Mouse (Mus musculus): ENCODE data around the gene Olfr1416. TPM values are rescaled to one million over a fixed set of nuclear protein-coding genes. Genes with fewer than 3 reads are reported as not detected.

The Olfr1416 gene
- polyA plus RNA-seq, 1 experiment: not detected

DNA sequence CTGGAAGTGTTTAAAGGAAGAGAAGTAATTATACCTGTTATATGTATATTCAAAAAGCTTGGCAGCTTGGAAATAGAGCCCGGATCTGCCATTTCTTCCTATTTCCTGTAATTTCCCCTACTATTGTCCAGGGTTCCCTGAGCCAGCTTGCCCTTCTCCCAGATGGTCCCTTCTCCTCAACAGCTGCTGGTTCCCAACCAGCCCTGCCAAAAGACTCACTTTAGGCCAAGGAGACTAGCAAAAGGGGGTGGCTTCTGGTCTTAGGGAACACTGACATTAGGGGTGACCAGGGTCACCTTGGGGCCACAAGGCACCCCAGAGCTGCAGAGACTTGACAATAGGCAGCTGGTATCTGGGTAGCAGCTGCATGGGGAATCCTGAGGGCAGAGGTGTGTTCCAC, 49.9 kb downstream of the Olfr1416 start:
- no peak for DNase-seq (ENCODE audit: extremely low spot score in 1 of 2, low spot score in 1 of 2)

DNA sequence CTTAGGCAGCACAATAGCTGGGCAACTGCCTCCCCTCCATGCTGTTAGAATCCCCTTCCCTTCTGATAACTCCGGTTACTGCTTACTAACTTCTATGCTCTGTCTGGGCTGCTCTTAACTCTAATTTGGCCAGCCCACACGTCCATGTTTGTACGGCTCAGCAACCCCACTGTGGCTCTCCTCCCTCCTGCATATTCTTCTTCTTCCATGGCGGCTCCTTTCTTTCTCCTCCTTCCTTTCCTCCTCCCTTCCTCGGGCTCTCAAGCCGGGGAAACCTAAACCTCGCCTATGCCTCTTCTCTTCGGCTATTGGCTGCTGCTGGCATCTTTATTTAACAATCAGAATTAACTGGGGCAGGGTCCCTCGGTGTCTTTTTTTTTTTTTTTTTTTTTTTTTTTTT, 52.1 kb downstream of the Olfr1416 start:
- no peak for DNase-seq (ENCODE audit: extremely low spot score in 1 of 2, low spot score in 1 of 2)

DNA sequence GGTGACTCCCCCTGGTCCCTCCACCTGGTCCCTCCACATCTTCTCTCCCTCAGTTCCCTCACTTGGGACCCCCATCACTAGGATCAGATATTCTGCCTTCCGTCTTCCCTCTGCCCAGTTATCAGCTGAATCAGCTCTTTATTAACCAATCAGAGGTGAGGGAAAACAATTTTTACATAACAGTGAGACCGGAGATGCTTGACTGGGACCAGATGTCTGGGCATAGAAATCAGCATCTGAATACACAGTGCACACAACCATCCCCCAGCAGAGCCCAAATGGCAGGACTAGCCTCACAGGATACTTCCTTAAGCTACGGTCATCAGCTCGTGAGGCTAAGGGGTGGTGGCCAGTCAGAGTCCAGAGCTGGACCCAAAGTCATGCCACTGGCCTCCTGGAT, 52.8 kb downstream of the Olfr1416 start:
- no peak for DNase-seq (ENCODE audit: extremely low spot score in 1 of 2, low spot score in 1 of 2)

DNA sequence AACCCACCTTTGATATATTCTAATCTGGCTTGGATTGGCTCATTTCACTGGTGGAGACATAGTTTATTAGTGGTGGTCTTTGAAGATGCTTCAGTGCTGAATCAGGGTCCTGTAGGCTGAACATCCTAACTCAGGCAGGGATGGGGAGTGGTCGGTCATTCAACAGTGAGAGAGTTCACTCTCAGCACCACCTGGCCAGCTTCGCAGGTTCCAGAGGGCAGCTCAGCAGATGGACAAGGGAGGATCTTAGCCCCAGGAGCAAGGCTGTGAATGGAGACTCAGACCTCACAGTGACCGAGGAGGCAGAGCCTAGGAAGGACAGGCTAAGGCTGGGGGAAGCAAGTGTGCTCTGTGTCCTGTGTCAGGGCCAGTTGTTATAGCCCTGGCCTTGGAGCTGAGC, 53.5 kb downstream of the Olfr1416 start:
- DNase-seq (ENCODE audit: extremely low spot score in 1 of 2, low spot score in 1 of 2): no peak

DNA sequence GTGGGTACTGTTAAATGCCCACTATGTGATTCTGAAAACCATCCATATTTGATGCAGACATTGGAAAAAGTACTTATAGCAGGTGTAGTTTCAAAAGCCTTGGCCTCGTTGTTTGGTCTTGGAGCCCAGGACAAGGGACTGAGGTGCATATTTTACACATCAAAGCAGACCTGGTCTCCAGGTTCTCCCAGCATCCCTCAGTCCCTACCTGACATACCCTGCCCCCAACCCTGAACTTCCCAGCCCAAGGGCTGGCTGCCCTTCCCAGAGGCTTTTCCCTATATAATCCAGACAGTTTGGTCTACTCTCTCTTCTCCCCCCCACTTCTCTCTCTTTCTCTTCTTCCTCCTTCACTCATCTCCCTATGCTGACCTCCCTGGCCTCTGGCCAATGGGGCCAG, 53.9 kb downstream of the Olfr1416 start:
- DNase-seq (ENCODE audit: extremely low spot score in 1 of 2, low spot score in 1 of 2): no peak

Other genes with a start within 250 kb of the Olfr1416 start
- gene Ndufa10, start 11.3 kb downstream of the Olfr1416 start, polyA plus RNA-seq (2012; rRNA removed): 167 and 182 TPM in 2 replicates
- not detected in 2 replicates for gene Olfr1415, start 11.0 kb upstream of the Olfr1416 start, polyA plus RNA-seq (2012; rRNA removed)
- gene Olfr1414, start 33.5 kb upstream of the Olfr1416 start, polyA plus RNA-seq (2012; rRNA removed): not detected in 2 replicates
- not detected in 2 replicates for gene Olfr1413, start 86.2 kb upstream of the Olfr1416 start, polyA plus RNA-seq (2012; rRNA removed)
- gene Olfr1412, start 100.7 kb upstream of the Olfr1416 start, polyA plus RNA-seq (2012; rRNA removed): not detected in 2 replicates
- not detected in 2 replicates for gene Olfr1411, start 109.3 kb upstream of the Olfr1416 start, polyA plus RNA-seq (2012; rRNA removed)
- gene Olfr1410, start 120.7 kb upstream of the Olfr1416 start, polyA plus RNA-seq (2012; rRNA removed): not detected in 2 replicates
- gene Olfr12, start 132.7 kb upstream of the Olfr1416 start, polyA plus RNA-seq (2012; rRNA removed): 0.06 and 0.10 TPM in 2 replicates
- 329 and 454 TPM in 2 replicates for gene Cops9, start 156.9 kb upstream of the Olfr1416 start, polyA plus RNA-seq (2012; rRNA removed)
- gene Otos, start 163.7 kb upstream of the Olfr1416 start, polyA plus RNA-seq (2012; rRNA removed): 0.23 and 0.28 TPM in 2 replicates

All from frontal cortex, adult 2 months (tissue).